Mouse (Mus musculus): Measurements from ENCODE around the gene E130311K13Rik. TPM values are rescaled to one million over a fixed set of nuclear protein-coding genes. Genes with fewer than 3 reads are reported as not detected.

The E130311K13Rik gene
- polyA plus RNA-seq, 1 experiment from 2014 or later, result 4.6 TPM

DNA sequence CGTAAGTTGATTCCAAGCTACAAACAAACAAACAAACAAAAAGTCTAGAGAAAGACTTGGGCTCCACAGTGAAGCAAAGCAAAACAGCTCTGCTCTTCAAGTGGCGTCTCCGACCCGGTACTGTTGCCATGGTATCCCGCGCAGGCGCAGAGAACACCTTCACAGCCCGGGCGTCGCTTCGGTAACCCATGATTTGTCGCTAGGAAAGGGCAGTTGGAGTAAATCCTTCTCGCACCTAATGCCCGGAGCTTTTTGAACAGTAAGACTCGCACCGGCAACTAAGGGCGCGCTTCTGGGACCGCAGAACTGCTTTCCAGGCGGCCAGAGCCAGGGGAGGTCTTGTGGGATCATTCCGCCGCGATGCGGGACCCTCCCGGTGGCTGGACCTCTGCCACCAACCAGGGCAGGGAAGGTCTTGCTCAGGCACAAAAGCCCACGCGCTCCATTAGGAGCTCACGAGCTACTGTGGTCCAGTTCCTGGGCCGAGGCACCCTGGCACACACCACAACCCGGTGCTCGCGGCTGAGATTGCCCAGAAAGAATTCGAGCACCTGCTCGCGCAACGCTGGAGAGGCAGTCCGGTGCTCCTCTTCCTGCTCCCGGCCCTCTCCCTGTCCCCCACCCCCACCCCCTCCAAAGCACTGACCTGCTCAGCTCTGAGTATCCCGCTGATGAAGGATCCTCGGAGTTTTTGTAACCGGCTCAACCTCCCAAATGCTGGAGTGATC lies 30.5 kb downstream of the E130311K13Rik start:
- Histone ChIP-seq H3K4me2 (replicated peaks; ENCODE audit: low read depth, low read length) (peak overlapping the region; percentile 99), H3K27me3 (ENCODE audit: control insufficient read depth, insufficient read depth, low read length) (no peaks in the 10 kb centered on the region), H3K27ac (ENCODE audit: low read length) (peak overlapping the region; percentile 66), H3K4me3 (ENCODE audit: low read depth, low read length) (peak overlapping the region; percentile 65), H3K9me3 (ENCODE audit: control insufficient read depth, low read depth, low read length) (no peaks in the 10 kb centered on the region), H3K4me1 (ENCODE audit: control insufficient read depth, insufficient read depth, low read length) (no peaks in the 10 kb centered on the region), H3K9ac (replicated peaks; ENCODE audit: low read depth, low read length) (peak overlapping the region; percentile 34), H3K36me3 (ENCODE audit: control insufficient read depth, insufficient read depth, low read length) (no peaks in the 10 kb centered on the region)
- under 1% methylated on average over 36 of the region's 41 CpGs for WGBS
- ATAC-seq (ENCODE audit: insufficient number of reproducible peaks, insufficient read depth, low FRiP score, low read depth), result peak; percentile 80

DNA sequence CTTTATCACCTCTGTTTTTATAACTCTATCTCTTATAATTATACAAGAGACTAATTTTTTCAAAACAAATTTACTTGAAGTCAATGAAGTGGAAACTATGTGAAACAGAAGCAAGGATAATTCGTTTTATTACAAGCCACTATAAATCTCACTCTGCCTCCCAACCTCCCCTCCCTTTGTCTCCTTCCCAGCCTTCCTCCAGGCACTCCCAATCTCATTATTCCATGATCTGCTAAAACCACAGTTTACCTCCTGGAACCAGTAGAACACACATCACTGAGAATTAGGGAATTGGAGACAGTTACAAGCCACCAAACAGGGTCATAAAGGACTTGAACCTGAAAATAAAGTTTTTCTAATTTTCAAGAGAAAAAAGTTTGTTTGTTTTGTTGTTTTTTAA lies 32.1 kb downstream of the E130311K13Rik start:
- Histone ChIP-seq H3K4me1 (ENCODE audit: control insufficient read depth, insufficient read depth, low read length) (no peaks in the 10 kb centered on the region), H3K27me3 (ENCODE audit: control insufficient read depth, insufficient read depth, low read length) (no peaks in the 10 kb centered on the region), H3K4me3 (ENCODE audit: low read depth, low read length) (no peak overlapping the region), H3K9ac (replicated peaks; ENCODE audit: low read depth, low read length) (no peak overlapping the region), H3K27ac (ENCODE audit: low read length) (no peak overlapping the region), H3K36me3 (ENCODE audit: control insufficient read depth, insufficient read depth, low read length) (no peaks in the 10 kb centered on the region), H3K4me2 (replicated peaks; ENCODE audit: low read depth, low read length) (no peak overlapping the region), H3K9me3 (ENCODE audit: control insufficient read depth, low read depth, low read length) (no peaks in the 10 kb centered on the region)
- WGBS, result 32% methylated on average over 1 of the region's 1 CpGs
- ATAC-seq (ENCODE audit: insufficient number of reproducible peaks, insufficient read depth, low FRiP score, low read depth), result no peak

GRCm38 (mm10) chr3:63896303-63896702 lies 33.0 kb downstream of the E130311K13Rik start:
- H3K27ac ChIP-seq (ENCODE audit: low read length), result no peak overlapping the region
- no peak overlapping the region for H3K4me2 ChIP-seq (replicated peaks; ENCODE audit: low read depth, low read length)
- H3K9ac ChIP-seq (replicated peaks; ENCODE audit: low read depth, low read length), result no peak overlapping the region
- no peaks in the 10 kb centered on the region for H3K9me3 ChIP-seq (ENCODE audit: control insufficient read depth, low read depth, low read length)
- H3K4me1 ChIP-seq (ENCODE audit: control insufficient read depth, insufficient read depth, low read length), result no peaks in the 10 kb centered on the region
- no peak overlapping the region for H3K4me3 ChIP-seq (ENCODE audit: low read depth, low read length)
- ATAC-seq (ENCODE audit: insufficient number of reproducible peaks, insufficient read depth, low FRiP score, low read depth), result no peak
- 84% methylated on average over 4 of the region's 4 CpGs for WGBS
- H3K36me3 ChIP-seq (ENCODE audit: control insufficient read depth, insufficient read depth, low read length), result no peaks in the 10 kb centered on the region
- H3K27me3 ChIP-seq (ENCODE audit: control insufficient read depth, insufficient read depth, low read length), result no peaks in the 10 kb centered on the region

- H3K27ac ChIP-seq (ENCODE audit: low read length), result no peak overlapping the region
- no peak overlapping the region for H3K9ac ChIP-seq (replicated peaks; ENCODE audit: low read depth, low read length)
- H3K27me3 ChIP-seq (ENCODE audit: control insufficient read depth, insufficient read depth, low read length), result no peaks in the 10 kb centered on the region
- H3K9me3 ChIP-seq (ENCODE audit: control insufficient read depth, low read depth, low read length), result no peaks in the 10 kb centered on the region
- H3K4me2 ChIP-seq (replicated peaks; ENCODE audit: low read depth, low read length), result no peak overlapping the region
- H3K4me1 ChIP-seq (ENCODE audit: control insufficient read depth, insufficient read depth, low read length), result no peaks in the 10 kb centered on the region
- no peaks in the 10 kb centered on the region for H3K36me3 ChIP-seq (ENCODE audit: control insufficient read depth, insufficient read depth, low read length)
- WGBS, result 69% methylated on average over 2 of the region's 2 CpGs
- no peak overlapping the region for H3K4me3 ChIP-seq (ENCODE audit: low read depth, low read length)
- ATAC-seq (ENCODE audit: insufficient number of reproducible peaks, insufficient read depth, low FRiP score, low read depth), result no peak
Measured at GRCm38 (mm10) chr3:63895786-63896185, 33.5 kb downstream of the E130311K13Rik start.

DNA sequence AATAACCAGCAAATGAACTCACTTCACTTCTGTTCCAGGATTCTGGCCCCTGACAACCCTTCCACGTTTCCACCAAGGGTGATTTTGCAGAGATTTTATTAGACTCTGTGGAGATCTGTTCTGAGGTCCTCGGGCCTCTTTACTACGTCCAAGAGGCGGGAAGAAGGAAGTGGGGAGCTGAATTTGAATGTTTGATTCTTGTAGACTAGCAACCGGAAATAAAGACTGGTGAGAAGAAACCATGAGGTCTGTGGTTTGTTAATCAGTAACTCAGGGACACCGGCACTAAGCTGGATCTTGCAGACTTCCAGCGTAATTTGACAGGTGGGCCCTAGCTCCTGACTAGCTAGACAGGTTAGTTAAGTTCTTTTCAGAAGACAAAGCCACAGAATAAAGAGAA lies 35.6 kb downstream of the E130311K13Rik start:
- H3K27me3 ChIP-seq (ENCODE audit: control insufficient read depth, insufficient read depth, low read length), result no peaks in the 10 kb centered on the region
- H3K36me3 ChIP-seq (ENCODE audit: control insufficient read depth, insufficient read depth, low read length), result no peaks in the 10 kb centered on the region
- peak overlapping the region; percentile 17; the same call in 1 of the 2 replicates for H3K4me3 ChIP-seq (ENCODE audit: low read depth, low read length)
- H3K4me2 ChIP-seq (replicated peaks; ENCODE audit: low read depth, low read length), result peak overlapping the region; percentile 25
- 53% methylated on average over 7 of the region's 7 CpGs for WGBS
- no peaks in the 10 kb centered on the region for H3K9me3 ChIP-seq (ENCODE audit: control insufficient read depth, low read depth, low read length)
- H3K9ac ChIP-seq (replicated peaks; ENCODE audit: low read depth, low read length), result no peak overlapping the region
- peak; percentile 86 for ATAC-seq (ENCODE audit: insufficient number of reproducible peaks, insufficient read depth, low FRiP score, low read depth)
- no peaks in the 10 kb centered on the region for H3K4me1 ChIP-seq (ENCODE audit: control insufficient read depth, insufficient read depth, low read length)
- peak overlapping the region; percentile 85 for H3K27ac ChIP-seq (ENCODE audit: low read length)

- no peak for ATAC-seq (ENCODE audit: insufficient number of reproducible peaks, insufficient read depth, low FRiP score, low read depth)
- H3K9me3 ChIP-seq (ENCODE audit: control insufficient read depth, low read depth, low read length), result no peaks in the 10 kb centered on the region
- no peaks in the 10 kb centered on the region for H3K36me3 ChIP-seq (ENCODE audit: control insufficient read depth, insufficient read depth, low read length)
- H3K9ac ChIP-seq (replicated peaks; ENCODE audit: low read depth, low read length), result no peak overlapping the region
- no peaks in the 10 kb centered on the region for H3K4me1 ChIP-seq (ENCODE audit: control insufficient read depth, insufficient read depth, low read length)
- H3K4me2 ChIP-seq (replicated peaks; ENCODE audit: low read depth, low read length), result peak overlapping the region; percentile 25; the same call in 1 of the 2 replicates
- WGBS, result 41% methylated on average over 3 of the region's 3 CpGs
- H3K4me3 ChIP-seq (ENCODE audit: low read depth, low read length), result no peak overlapping the region; the same call in 1 of the 2 replicates
- no peaks in the 10 kb centered on the region for H3K27me3 ChIP-seq (ENCODE audit: control insufficient read depth, insufficient read depth, low read length)
- no peak overlapping the region; the same call in 1 of the 2 replicates for H3K27ac ChIP-seq (ENCODE audit: low read length)
Measured at GRCm38 (mm10) chr3:63892154-63892553, 37.1 kb downstream of the E130311K13Rik start.

DNA sequence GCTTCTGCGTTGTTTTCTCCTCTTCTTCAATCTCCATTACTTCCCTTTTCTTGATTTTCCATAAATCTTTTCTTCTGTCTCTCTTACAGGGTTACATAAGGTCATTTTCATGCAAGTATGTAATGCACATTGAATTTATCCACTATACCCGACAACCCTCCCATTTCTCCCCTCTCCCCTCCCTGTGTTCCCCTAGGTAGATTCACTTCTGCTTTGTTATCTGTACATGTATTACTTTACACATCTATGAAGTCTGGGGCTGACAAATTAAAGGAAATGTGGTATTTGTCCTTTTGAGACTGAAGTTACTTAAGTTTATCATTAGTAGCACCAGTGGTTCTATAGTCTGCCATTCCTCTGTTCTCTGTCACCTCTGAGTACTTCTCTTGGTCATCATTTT lies 48.2 kb downstream of the E130311K13Rik start:
- Histone ChIP-seq H3K9me3 (ENCODE audit: control insufficient read depth, low read depth, low read length) (peaks cover 7% of the 10 kb centered on the region; the same call in 1 of the 2 replicates), H3K4me1 (ENCODE audit: control insufficient read depth, insufficient read depth, low read length) (no peaks in the 10 kb centered on the region), H3K27me3 (ENCODE audit: control insufficient read depth, insufficient read depth, low read length) (no peaks in the 10 kb centered on the region), H3K36me3 (ENCODE audit: control insufficient read depth, insufficient read depth, low read length) (no peaks in the 10 kb centered on the region), H3K27ac (ENCODE audit: low read length) (no peak overlapping the region), H3K9ac (replicated peaks; ENCODE audit: low read depth, low read length) (no peak overlapping the region), H3K4me2 (replicated peaks; ENCODE audit: low read depth, low read length) (no peak overlapping the region), H3K4me3 (ENCODE audit: low read depth, low read length) (no peak overlapping the region)
- 83% methylated on average over 2 of the region's 2 CpGs for WGBS
- no peak for ATAC-seq (ENCODE audit: insufficient number of reproducible peaks, insufficient read depth, low FRiP score, low read depth)

DNA sequence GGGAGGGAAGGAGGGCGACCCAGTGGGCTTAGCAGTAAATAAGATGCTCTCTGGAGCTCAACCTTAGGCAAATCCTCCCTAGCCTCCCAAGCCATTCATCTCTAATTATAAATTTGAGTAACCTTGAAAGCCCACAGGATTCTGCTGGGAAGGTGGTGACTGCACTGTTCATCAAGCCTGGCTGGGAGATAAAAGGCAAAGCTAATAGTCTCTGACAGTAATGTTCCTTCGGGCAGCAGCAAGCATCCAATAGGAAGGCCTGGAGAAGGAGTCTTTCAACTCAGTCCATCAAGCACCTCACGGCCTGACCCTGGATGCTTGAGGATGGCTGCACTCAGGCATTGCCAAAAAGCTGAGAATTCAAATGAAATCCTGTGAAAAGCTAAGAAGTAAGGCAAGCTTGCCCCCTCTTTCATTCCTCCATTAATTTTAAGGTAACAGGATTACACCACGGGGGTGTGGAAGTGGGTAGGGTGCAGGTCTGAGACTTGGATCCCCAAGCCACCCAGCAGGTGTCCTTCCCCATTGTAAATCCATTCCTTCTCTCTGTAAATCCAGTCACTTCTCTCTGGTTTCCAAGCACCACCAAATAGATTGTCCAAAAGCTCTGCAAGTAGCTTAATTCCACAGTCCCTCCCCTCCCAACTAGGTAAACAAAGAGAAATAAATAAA lies 50.1 kb downstream of the E130311K13Rik start:
- no peak overlapping the region for H3K27ac ChIP-seq (ENCODE audit: low read length)
- WGBS, result 40% methylated on average over 4 of the region's 4 CpGs
- no peak for ATAC-seq (ENCODE audit: insufficient number of reproducible peaks, insufficient read depth, low FRiP score, low read depth)
- no peak overlapping the region for H3K9ac ChIP-seq (replicated peaks; ENCODE audit: low read depth, low read length)
- H3K4me2 ChIP-seq (replicated peaks; ENCODE audit: low read depth, low read length), result no peak overlapping the region
- no peaks in the 10 kb centered on the region for H3K27me3 ChIP-seq (ENCODE audit: control insufficient read depth, insufficient read depth, low read length)
- H3K9me3 ChIP-seq (ENCODE audit: control insufficient read depth, low read depth, low read length), result no peaks in the 10 kb centered on the region
- H3K36me3 ChIP-seq (ENCODE audit: control insufficient read depth, insufficient read depth, low read length), result no peaks in the 10 kb centered on the region
- no peak overlapping the region for H3K4me3 ChIP-seq (ENCODE audit: low read depth, low read length)
- H3K4me1 ChIP-seq (ENCODE audit: control insufficient read depth, insufficient read depth, low read length), result no peaks in the 10 kb centered on the region

Data from stomach, embryonic 14.5 days (tissue).